ENCODE assay signal across 8 mouse cellular contexts in the genomic region with DNA sequence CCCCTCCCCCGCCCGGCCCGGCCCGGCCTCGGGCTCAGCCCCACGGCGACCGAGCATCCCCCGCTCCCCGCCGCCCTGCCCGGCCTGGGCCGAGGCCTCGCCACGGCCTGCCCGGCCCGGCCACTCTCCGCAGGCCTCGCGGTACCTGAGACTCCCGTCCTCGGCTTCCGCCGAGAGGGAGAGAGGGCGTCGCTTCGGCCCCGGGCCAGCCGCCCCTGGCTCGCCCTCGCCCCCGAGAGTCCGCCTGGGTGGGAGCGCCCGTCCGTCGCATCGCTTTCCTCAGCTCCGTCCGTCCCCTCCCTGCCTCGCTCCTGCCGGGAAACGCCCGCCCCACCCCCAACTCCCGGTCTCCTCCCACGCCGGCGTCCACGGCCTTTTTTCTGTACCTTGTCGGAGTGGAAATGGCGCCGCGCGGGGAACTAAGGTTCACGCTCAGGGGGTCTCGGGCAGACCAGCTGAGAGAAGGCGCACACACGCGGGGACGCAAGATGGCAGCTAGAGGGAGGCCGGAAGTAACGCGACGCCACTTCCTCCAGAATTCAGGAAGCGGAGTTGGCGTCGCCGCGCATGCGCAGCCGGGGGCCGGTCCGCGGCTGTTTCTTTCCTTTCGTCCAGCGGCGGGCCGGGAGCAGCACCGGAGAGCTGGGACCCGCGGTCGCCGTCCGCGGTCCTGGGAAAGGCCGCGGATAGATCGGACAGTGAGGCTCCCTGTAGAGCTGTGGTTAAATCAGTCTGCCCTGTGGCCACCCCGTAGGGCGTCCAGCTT. TPM values are rescaled to one million over a fixed set of nuclear protein-coding genes. Genes with fewer than 3 reads are reported as not detected.
A peak's percentile ranks its signal among the peaks of the same experiment; 100 is the strongest.
DNase-seq lines count a peak whose midpoint lies in the region; ATAC-seq and TF ChIP-seq lines count a peak whose summit lies in the region.

A gene (minus strand): TSS at position 527 of the 766 bp plus-strand sequence.

- peak; percentile 88 for DNase-seq in G1E (ENCODE audit: low spot score)
- peak; percentile 94 to 96 for DNase-seq in cerebellum, adult 18-20 months
- DNase-seq in heart, postnatal 36 days, result peak; percentile 94 to 95
- DNase-seq in layer of hippocampus, adult 2 months (ENCODE audit: low spot score in 2 of 2), result peak; percentile 92 to 94
- DNase-seq in lung, embryonic 14.5 days, result peak; percentile 98
- DNase-seq in thymus, adult 2 months, result peak; percentile 88

- peak; percentile 62; the same call in 1 of the 2 replicates for ATAC-seq in G1E (ENCODE audit: extremely low read depth, insufficient number of reproducible peaks, low FRiP score, poor library complexity, severe bottlenecking)
- peak; percentile 96 for ATAC-seq in forebrain, embryonic 16.5 days
- ATAC-seq in lung, embryonic 14.5 days (ENCODE audit: insufficient read depth), result peak; percentile 94

- peak within 1 kb of the TSS; percentile 92 for H3K4me3 ChIP-seq in G1E (ENCODE audit: low read depth, low read length)
- peak within 1 kb of the TSS; percentile 82 for H3K4me3 ChIP-seq in forebrain, embryonic 16.5 days (replicated peaks; ENCODE audit: low read length)
- H3K4me3 ChIP-seq in layer of hippocampus, adult 2 months, result peak within 1 kb of the TSS; percentile 87
- H3K4me3 ChIP-seq in lung, embryonic 14.5 days (ENCODE audit: low read depth, low read length), result peak within 1 kb of the TSS; percentile 99
- peak within 1 kb of the TSS; percentile 100 for H3K4me3 ChIP-seq in olfactory bulb, adult 2 months (ENCODE audit: insufficient read depth, low read depth, low read length)
- H3K4me3 ChIP-seq in thymus, adult 2 months (ENCODE audit: control insufficient read depth, insufficient read depth, low read length), result peak within 1 kb of the TSS; percentile 76

- peak within 1 kb of the TSS; percentile 82 for H3K9ac ChIP-seq in forebrain, embryonic 16.5 days (replicated peaks; ENCODE audit: low read depth, low read length)
- peak within 1 kb of the TSS; percentile 98 for H3K9ac ChIP-seq in lung, embryonic 14.5 days

- H3K27ac ChIP-seq in forebrain, embryonic 16.5 days (ENCODE audit: low read length), result peak within 1 kb of the TSS; percentile 83
- peak within 1 kb of the TSS; percentile 93 for H3K27ac ChIP-seq in layer of hippocampus, adult 2 months
- H3K27ac ChIP-seq in lung, embryonic 14.5 days (ENCODE audit: low read depth), result peak within 1 kb of the TSS; percentile 94
- H3K27ac ChIP-seq in olfactory bulb, adult 2 months (ENCODE audit: insufficient read depth, low read depth, low read length), result peak within 1 kb of the TSS; percentile 84
- peak within 1 kb of the TSS; percentile 14; the same call in 1 of the 2 replicates for H3K27ac ChIP-seq in thymus, adult 2 months (ENCODE audit: control insufficient read depth, insufficient read depth, low read length)

- TF ChIP-seq POLR2A in olfactory bulb, adult 2 months (IDR thresholded peaks at IDR 0.05; ENCODE audit: insufficient read depth, low read depth, low read length), result peak; percentile 87
- TF ChIP-seq POLR2A in thymus, adult 2 months (IDR thresholded peaks at IDR 0.05; ENCODE audit: control insufficient read depth, extremely low read depth, insufficient read depth, low read length, poor library complexity), result peak; percentile 71

- no peaks in the 10 kb centered on the region for H3K27me3 ChIP-seq in G1E (ENCODE audit: insufficient read depth, low read length)
- no peaks in the 10 kb centered on the region for H3K27me3 ChIP-seq in forebrain, embryonic 16.5 days (replicated peaks; ENCODE audit: control insufficient read depth, insufficient read depth, low read length)
- no peaks in the 10 kb centered on the region for H3K27me3 ChIP-seq in lung, embryonic 14.5 days (ENCODE audit: insufficient read depth, low read length)
- H3K27me3 ChIP-seq in thymus, adult 2 months (ENCODE audit: control insufficient read depth, insufficient read depth, low read length), result no peaks in the 10 kb centered on the region

- WGBS in forebrain, embryonic 16.5 days, result under 1% methylated on average over 67 of the region's 90 CpGs
- 1% methylated on average over 76 of the region's 90 CpGs for WGBS in lung, embryonic 14.5 days
- WGBS in olfactory bulb, adult 2 months, result under 1% methylated on average over 90 of the region's 90 CpGs
- WGBS in thymus, adult 2 months, result under 1% methylated on average over 86 of the region's 90 CpGs

- peak within 1 kb of the TSS; percentile 90 for H3K4me2 ChIP-seq in forebrain, embryonic 16.5 days (ENCODE audit: low read length)
- peak within 1 kb of the TSS; percentile 90 for H3K4me2 ChIP-seq in lung, embryonic 14.5 days

- peaks cover 44% of the 10 kb centered on the region for H3K36me3 ChIP-seq in G1E (replicated peaks)
- peaks cover 11% of the 10 kb centered on the region; the same call in 1 of the 2 replicates for H3K36me3 ChIP-seq in forebrain, embryonic 16.5 days (ENCODE audit: control insufficient read depth, insufficient read depth)
- H3K36me3 ChIP-seq in lung, embryonic 14.5 days (ENCODE audit: insufficient read depth), result peaks cover 33% of the 10 kb centered on the region
- peaks cover 22% of the 10 kb centered on the region for H3K36me3 ChIP-seq in thymus, adult 2 months (ENCODE audit: control insufficient read depth, insufficient read depth, low read length)

- no peaks in the 10 kb centered on the region for H3K9me3 ChIP-seq in G1E (replicated peaks)
- no peaks in the 10 kb centered on the region for H3K9me3 ChIP-seq in forebrain, embryonic 16.5 days (ENCODE audit: control insufficient read depth, low read length)
- H3K9me3 ChIP-seq in lung, embryonic 14.5 days (ENCODE audit: low read depth, low read length), result no peaks in the 10 kb centered on the region

- H3K4me1 ChIP-seq in G1E (ENCODE audit: insufficient read depth, low read depth, low read length), result peaks cover 34% of the 10 kb centered on the region
- H3K4me1 ChIP-seq in forebrain, embryonic 16.5 days (replicated peaks; ENCODE audit: control insufficient read depth, insufficient read depth, low read length), result peaks cover 13% of the 10 kb centered on the region
- no peaks in the 10 kb centered on the region for H3K4me1 ChIP-seq in lung, embryonic 14.5 days (ENCODE audit: insufficient read depth)
- no peaks in the 10 kb centered on the region for H3K4me1 ChIP-seq in olfactory bulb, adult 2 months (ENCODE audit: control insufficient read depth, insufficient read depth, low read length)
- no peaks in the 10 kb centered on the region; the same call in 1 of the 2 replicates for H3K4me1 ChIP-seq in thymus, adult 2 months (replicated peaks; ENCODE audit: control insufficient read depth, insufficient read depth, low read length)

- intact Hi-C loops in heart, postnatal 36 days (cut with DNase I), result loop anchor here (5.0 kb wide), 2 partner anchors 54 to 271 kb away; a partner anchor contains a TSS

- no peak for TF ChIP-seq CTCF in G1E (IDR thresholded peaks at IDR 0.05; ENCODE audit: low read depth, low read length)
- peak; percentile 60 for TF ChIP-seq CTCF in layer of hippocampus, adult 2 months (conservative IDR thresholded peaks at IDR 0.05)
- peak; percentile 36 for TF ChIP-seq CTCF in lung, embryonic 14.5 days (IDR thresholded peaks at IDR 0.05; ENCODE audit: low read depth)
- peak; percentile 28 for TF ChIP-seq CTCF in olfactory bulb, adult 2 months (IDR thresholded peaks at IDR 0.05; ENCODE audit: insufficient read depth, low read depth, low read length)
- no peak for TF ChIP-seq CTCF in thymus, adult 2 months (IDR thresholded peaks at IDR 0.05; ENCODE audit: borderline replicate concordance, control insufficient read depth, extremely low read depth, insufficient read depth, low read length, poor library complexity)

RNA-seq across cellular contexts. Expression of the gene that starts here (rescaled TPM):
- total RNA-seq in G1E (2014; fragmentation: Nextera tagmentation) (982 and 1,121 TPM in 2 replicates), G1E (2017) (2,215 and 2,347 TPM in 2 replicates)
- polyA plus RNA-seq in G1E (2012), result 141 and 144 TPM in 2 replicates
- polyA plus RNA-seq in forebrain, embryonic 16.5 days (2015; fragmentation: Nextera tagmentation; extraction: Ambion mirVana), result 536 and 561 TPM in 2 replicates
- 100 to 1,000 TPM; 212 to 214 TPM for total RNA-seq in heart, postnatal 36 days (2021)
- total RNA-seq in layer of hippocampus, adult 2 months (2021), result 100 to 1,000 TPM; 198 TPM
- polyA plus RNA-seq in lung, embryonic 14.5 days (2014; fragmentation: Nextera tagmentation; extraction: Ambion mirVana), result 746 and 761 TPM in 2 replicates
- polyA plus RNA-seq in olfactory bulb, adult 2 months (2012; ENCODE audit: insufficient read depth, insufficient read length, low replicate concordance, missing spikeins), result 487 TPM in 1 of 2 replicates, not detected in the other
- polyA plus RNA-seq in thymus, adult 2 months (2012; rRNA removed), result 200 and 204 TPM in 2 replicates

Comparison
In these comparisons a context has a peak if more than half of its experiments do, and no peak if none do; other contexts are left out.
1. Peak in every context shown above with its lines: DNase-seq, ATAC-seq, H3K4me3 ChIP-seq and H3K27ac ChIP-seq.
2. RNA of the gene that starts here (total RNA-seq): 982 to 2,347 TPM in G1E; 212 to 214 TPM in heart, postnatal 36 days and 198 TPM in layer of hippocampus, adult 2 months; every median in the first group is over 4 times any median in the second.
3. CTCF ChIP-seq: peak in layer of hippocampus, adult 2 months (single experiment), lung, embryonic 14.5 days (single experiment) and olfactory bulb, adult 2 months (single experiment); none in G1E (single experiment) and thymus, adult 2 months (single experiment).
4. H3K27ac ChIP-seq: peak in every context shown above with its lines; median percentile 94 in lung, embryonic 14.5 days; 93 in layer of hippocampus, adult 2 months; 84 in olfactory bulb, adult 2 months; 83 in forebrain, embryonic 16.5 days; 14 in thymus, adult 2 months.